Mouse (Mus musculus): ENCODE data around the gene Runx2.
A peak's percentile ranks its signal among the peaks of the same experiment; 100 is the strongest.

Runx2 gene

DNA sequence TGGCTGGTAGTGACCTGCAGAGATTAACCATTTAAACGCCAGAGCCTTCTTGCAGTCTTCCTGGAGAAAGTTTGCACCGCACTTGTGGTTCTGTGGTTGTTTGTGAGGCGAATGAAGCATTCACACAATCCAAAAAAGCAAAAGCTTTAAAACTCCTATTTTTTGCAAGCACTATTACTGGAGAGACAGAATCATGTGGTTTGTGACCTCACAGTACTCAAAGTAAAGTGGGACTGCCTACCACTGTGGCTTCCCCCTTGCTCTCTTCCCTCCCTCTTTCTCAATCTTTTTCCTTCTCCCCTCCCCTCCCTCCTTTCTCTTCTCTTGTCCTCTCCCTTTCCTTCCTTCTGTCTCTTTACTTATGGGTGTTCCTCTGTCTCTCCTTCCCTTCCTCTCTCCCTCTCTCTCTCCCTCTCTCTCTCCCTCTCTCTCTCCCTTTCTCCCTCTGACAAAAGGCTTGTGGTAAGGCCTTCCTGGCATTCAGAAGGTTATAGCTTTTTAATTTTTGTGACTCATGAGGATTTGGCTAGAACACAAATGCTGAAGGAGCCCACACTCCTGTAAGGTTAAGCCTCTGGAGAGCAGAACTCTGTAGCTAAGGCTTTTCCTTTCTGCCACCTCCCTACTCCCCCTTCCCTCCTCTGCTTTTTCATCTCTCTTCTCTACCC, at the start of gene Runx2:
TSS of gene Runx2 (minus strand) at position 290 of the 668 bp plus-strand sequence.
- peak; percentile 83 for DNase-seq (ENCODE audit: low read depth)

DNA sequence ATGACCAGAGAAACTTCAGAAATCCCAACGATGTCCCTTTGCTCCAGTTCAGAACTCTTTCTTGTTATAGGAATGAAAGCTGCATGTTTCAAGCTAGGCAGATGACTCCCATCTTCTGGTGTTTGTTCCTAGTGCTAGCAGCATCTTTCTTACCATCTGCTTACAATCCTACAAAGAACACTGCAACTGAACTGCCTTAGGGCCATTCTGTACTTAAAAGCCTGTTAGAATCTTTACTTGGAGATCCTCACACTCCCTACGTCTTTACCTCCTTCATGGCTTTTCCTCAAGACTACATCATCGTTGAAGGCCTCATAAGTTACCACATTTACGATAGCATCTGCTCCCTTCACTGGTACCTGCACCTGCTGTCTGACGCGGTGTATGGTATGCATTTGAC, 48.6 kb upstream of the Runx2 start:
- DNase-seq (ENCODE audit: low read depth): no peak

DNA sequence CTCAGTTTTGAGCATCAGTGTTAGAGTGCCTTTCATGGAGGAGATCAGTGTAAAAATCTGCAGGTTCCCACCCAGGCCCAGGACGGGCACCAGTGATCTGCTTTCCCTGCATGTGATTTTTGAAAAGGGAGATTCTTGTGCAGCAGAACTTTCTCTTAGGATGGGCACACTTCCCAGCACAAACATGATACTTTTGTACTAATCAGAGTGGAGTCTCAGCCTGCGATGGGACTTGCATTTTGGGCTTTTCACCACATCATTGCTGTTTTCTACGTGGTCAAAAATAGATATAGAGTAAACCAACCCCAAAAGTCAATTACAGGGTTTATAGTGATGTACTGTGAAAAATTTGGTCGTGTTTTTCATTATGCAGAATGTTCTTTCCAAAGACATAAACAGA, 27.6 kb upstream of the Runx2 start:
- no peak for DNase-seq (ENCODE audit: low read depth)

DNA sequence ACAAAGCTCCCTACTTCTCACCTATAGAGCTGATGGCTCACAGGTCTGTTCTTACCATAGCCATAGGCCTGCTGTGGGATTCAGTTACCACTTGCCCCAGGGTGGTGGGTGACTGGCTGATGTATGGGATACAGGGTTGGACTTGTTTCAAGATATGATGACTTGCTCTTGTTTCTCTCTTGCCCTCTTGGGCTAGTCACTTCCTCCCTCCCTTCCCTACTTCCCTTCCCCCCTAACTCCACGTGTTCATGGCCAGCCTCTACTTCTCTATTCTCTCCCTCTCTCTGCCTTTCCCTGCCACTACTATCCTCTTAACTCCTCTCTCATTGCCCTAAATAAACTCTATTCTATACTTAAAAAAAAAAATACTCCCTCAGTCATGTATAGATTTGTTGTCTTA, 16.6 kb upstream of the Runx2 start:
- peak; percentile 64 for DNase-seq (ENCODE audit: low read depth)

DNA sequence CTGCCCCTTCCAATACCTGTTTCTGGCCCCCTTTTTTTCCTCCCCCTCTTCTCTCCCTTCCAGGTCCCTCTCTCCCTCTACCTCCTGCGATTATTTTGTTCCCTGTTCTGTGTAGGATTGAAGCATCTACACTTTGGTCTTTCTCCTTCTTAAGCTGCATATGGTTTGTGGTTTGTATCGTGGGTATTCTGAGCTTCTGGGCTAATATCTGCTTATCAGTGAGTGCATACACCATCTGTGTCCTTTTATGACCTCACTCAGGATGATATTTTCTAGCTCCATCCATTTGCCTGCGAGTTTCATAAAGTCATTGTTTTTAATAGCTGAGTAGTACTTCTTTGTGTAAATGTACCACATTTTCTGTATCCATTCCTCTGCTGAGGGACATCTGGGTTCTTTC, 15.0 kb upstream of the Runx2 start:
- peak; percentile 75 for DNase-seq (ENCODE audit: low read depth)

DNA sequence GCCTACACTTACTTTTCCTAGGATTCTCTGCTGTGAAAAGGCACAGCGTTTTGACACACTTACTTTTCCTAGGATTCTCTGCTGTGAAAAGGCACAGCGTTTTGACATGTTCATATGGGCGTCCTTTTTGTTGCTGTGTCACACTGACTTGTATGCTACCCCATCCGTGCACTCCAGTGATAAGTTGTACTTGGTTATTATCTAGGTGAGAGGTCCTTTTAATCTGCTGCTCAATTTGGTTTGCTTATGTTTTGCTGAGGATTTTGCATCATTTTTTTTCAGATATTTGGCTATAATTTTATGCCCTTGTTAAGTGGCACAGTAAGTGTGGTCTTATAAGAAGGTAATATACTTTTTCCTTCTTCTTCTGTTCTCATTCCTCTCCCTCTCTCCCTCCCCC, 13.4 kb upstream of the Runx2 start:
- DNase-seq (ENCODE audit: low read depth): no peak

DNA sequence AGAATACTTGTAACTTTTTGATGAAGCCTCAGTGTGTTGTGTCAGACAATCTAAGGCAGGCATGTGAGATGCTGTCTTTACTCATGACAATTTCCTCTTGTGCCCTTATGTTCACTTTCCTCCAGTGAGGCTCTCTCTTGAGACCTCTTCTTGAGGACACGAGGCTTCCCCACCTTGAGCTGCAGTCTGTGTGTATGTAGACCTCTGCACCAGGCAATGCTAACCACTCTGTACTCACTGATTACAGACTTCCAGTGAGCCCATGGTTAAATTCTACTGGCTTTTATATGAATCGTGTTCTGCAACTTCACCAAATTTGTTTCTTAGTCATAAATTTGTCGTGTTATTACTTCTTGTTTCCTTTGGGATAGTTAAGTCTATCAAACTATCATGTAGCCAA, 12.5 kb upstream of the Runx2 start:
- DNase-seq (ENCODE audit: low read depth): no peak

DNA sequence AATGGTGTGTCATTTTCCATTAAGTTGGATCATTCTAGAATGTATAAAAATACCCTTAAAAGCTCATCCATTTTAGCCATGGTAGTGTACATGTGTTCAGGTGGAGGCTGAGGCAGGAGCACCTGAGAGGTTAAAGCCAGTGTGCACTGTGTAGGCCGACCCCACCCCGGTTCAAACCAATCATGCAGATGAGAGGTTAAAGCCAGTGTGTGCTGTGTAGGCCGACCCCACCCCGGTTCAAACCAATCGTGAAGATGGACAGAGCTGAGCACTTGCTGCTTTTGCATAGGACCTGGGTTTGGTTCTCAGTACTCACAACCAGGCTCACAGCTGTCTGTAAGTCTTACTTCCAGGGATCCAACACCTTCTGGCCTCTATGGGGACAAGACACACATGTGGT, 7.3 kb upstream of the Runx2 start:
- no peak for DNase-seq (ENCODE audit: low read depth)

DNA sequence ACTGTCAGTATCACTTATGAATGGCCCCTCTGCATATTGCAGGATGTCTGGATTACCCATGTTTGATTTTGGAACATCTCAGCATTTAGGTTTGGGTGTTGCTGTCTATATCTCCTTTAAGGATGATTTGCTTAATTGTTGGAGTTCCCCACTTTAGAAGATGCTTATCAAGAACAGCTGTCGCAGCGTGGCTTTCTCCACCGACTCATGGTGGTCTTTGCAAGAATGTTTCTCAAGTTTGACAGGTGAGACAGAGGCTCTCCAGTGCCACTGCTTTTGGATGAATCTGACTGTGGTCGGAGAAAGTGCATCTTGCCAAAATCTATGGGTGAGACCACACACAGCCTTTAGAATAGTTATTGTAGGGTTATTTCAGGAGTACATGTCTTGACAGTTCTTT, 5.2 kb upstream of the Runx2 start:
- DNase-seq (ENCODE audit: low read depth): no peak

DNA sequence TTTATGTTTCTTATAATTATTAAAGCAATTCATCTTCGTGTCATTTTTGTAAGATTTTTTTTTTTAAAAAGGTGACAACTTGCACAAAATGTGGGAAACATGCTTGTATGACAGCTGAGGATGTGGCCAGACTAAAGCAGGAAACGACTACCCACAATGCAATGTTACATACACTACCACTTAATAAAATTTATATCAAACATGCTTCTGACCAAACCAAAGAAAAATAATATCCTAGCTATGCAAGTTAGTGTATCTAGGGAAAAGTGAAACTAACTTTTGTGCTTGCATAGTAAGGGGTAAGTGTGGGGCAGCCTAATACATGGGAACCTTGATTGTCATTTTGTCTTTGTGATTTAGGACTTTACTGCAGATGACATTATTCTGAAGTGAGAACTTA, 4.2 kb upstream of the Runx2 start:
- DNase-seq (ENCODE audit: low read depth): peak; percentile 73

DNA sequence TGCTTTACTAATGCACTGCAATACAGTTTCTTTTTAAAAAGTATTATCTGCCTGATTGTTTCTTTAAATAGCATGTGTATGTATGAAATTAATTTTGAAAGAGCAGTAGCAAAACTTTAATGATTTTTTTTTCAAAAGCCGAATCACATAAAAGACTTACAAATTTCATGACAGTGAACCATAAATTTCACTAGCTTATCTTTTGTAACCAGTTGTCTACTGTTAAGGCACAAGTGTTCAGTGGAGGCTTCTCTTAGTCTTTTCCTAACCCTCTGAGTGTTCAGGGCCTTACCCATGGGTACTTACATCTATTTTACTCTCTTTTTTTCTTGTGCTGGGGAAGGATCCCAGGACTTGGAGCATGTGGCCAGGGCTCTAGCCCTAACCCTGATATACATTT, 7.6 kb downstream of the Runx2 start:
- no peak for DNase-seq (ENCODE audit: low read depth)

DNA sequence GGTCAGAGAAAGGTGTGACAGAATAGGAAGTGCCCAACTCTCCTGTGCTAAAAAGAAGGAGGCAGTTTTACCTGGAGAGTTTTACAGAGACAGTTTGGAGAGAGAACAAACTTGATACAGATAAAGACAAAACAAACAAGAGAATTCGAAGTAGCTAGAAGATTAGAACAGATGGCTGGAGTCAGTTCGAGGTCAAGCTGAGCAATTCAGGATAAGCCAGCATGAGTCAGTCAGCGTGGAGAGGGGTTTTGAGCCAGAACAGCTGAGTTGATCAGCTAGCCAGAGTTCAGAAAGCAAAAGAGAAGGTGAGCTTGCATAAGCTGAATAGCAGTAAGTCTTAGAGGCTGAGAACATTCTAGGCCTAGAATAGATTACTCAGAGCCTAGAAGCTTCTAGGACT, 17.3 kb downstream of the Runx2 start:
- peak; percentile 79 for DNase-seq (ENCODE audit: low read depth)

DNA sequence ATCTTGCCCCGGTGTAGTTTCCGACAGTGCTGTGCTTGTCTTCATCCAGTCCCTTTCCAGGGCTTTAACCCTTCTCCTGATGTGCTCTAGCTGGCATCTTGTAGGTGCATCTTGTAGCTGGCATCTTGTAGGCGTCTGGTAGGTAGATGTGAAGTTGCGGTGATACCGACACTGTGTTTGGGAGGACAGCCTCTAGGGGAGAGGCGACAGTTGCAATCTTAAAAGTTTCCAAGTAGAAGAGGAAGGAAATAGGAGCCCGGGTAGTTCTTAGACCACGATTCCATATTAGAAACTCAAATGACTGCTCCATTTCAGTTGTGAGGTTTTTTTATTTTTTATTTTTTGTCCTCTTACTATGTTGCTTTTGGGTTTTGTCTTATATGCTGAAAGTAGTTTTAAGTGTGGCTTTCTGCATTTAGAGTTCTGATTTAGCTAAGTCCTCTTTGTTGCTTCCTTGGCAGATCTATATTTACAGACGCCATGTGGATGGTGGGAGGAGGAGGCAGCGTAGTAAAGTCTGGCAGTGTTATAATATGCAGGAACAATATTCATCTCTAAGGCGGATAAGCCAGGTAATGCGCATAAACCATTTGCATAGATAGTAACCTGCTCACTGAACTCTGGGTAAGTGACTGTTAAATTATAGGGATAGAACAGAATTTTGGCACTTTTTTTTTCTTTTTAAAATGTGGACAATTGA, 22.2 kb downstream of the Runx2 start:
- peak; percentile 51 for DNase-seq (ENCODE audit: low read depth)

DNA sequence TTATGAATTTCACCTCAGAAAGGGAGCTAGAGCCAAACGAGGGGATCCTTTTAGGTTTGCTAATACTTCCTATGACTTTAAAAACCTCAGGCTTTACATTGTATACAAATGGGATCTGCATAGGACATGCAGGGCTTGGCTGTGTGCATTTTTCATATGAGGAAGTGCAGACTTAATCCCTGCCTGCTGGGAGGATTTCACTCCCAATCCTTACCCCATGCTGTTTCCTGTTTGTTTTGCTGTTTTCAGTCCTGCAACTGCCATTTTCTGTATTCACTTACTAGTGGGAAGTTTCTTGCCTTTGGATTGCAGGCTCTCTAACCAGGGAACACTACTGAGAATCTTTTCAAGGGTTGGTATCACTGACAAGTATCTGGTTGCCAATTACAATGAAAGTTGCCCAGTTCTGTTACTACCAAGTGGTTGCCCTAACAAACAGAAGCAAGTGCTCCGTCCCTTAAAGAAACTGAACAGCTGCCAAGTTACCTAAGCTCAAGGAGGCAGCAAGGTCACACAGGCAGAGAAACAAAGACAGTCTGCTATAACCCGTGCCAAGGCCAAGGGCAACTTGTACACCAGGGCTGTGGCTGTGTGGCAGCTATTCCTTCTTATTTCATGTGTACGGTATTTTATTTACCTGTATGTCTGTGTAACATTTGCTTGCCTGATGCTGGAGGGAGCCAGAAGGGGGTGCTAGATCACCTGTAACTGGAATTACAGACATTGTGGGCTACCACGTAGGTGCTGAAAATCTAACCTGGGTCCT, 25.4 kb downstream of the Runx2 start:
- no peak for DNase-seq (ENCODE audit: low read depth)

DNA sequence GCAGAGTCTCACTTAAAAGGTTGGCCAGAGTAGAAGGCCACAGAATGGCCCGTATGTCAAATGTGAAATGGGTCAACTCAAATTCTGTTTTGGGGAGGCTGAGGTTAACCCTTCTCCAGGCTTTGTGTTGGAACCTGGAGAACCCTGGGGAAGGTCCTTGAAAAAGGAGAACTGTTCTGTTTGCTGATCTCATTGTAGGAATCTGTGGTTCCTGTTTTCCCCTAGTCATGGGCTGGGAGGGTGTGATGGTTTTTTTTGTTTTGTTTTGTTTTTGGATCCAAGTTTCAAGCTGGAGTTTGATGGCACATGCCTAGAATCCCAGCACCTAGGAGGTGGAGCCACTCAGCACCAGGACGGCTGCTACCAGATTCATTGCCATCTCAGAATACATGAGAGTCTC, 31.5 kb downstream of the Runx2 start:
- DNase-seq (ENCODE audit: low read depth): peak; percentile 49

DNA sequence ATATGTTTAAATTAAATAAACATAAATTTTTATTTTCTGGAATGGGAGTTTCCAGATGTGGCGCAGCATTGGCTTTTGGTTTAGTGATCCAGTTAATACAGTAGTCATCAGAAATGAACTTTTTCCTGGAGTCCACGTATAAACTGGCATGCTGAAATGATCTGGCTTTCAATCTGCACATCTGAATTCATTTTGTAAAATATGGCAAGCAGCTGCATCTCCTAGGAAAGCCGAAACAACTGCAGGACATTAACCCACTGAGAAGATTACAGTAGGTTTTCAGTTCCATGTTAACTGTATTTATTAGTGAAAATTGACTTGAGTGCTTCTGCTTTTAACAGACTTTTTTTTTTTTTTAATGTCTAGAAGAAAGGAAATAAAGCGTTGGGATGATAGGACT, 32.2 kb downstream of the Runx2 start:
- DNase-seq (ENCODE audit: low read depth): no peak

DNA sequence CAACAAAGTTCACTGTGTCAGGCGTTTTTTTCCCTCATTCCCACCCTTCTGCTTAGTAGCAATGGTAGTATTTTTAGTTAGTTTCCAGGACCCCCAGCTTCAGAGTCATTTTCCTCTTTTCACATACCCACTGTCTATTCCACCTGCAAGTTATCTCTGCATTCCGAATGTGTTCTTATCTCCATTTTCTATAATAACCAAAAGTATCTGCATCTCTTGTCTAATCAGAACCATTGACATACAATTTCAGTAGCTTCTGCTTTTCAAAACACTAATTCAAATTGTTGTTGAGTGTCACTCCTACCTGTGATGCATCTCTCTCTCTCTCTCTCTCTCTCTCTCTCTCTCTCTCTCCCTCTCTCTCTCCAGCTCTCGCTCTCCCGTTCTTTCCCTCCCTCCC, 34.2 kb downstream of the Runx2 start:
- no peak for DNase-seq (ENCODE audit: low read depth)

DNA sequence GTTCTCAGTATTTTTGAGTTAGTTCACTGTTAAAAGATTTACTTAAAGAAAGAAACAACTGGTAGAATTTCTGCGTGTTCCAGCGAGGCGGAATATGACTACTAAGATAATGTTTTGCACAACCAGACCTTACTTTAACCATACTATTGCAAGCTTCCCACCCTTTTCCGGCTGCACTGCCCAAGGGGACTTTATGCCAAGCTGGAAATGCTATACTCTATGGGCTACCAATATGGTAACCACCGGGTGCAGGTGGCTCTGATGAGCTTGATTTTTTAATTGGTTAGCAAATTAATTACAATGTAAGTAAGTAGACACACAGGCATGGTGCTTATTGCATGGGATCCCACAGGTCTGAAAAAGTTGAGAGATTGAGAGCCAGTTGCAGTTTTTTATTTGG, 36.5 kb downstream of the Runx2 start:
- DNase-seq (ENCODE audit: low read depth): no peak

DNA sequence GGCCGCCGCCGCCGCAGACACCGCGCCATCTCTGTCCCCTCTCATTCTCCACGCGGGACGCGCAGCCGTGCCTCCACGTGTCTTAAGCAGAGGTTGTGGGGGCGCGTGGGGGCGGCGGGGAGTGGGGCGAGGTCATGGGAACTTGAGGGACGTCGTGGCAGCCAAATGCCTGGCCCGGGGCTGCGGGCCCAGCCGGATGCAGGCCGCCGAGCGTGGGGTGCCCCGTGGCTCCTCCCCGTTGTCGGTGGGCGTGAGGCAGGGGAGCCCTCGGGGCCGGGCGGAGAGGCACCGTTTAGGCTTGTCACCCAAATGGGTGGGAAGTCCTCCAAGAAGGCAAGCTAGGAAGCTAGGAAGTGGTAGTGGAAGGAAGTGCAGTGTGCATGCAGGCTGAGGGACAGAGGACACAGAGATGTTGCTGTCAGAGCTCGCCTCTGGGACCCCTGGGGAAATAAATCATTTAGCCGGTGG, 37.2 kb downstream of the Runx2 start:
- peak; percentile 71 for DNase-seq (ENCODE audit: low read depth)

DNA sequence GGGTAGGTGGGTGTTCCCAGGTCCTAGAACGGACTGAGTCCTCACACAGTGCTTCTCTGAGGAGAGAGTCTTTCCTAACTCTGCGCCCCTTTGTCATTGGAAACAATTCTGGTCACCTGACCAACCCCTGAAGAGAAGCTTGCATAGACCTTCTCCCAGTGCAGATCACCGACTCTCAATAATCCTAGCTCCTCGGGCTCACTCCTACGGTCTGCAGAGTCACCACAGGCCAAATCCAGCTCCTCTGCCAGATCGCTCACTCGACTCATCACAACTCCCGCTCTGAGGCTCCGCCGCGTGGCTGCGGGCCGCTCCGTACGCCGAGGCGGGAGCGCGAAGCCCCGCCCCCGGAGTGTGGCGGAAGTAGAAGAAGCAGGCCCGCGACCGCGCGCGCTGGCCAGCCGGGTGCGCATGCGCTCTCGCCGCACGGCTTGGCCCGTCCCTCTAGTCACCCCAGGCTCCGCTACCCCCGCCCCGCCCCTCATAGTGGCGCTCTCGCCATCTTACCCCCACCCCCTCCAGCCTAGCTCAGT, 37.8 kb downstream of the Runx2 start, which contains the start of gene Supt3:
TSS of gene Supt3 (plus strand) at position 415 of the 533 bp plus-strand sequence.
- peak; percentile 96 for DNase-seq (ENCODE audit: low read depth)

DNA sequence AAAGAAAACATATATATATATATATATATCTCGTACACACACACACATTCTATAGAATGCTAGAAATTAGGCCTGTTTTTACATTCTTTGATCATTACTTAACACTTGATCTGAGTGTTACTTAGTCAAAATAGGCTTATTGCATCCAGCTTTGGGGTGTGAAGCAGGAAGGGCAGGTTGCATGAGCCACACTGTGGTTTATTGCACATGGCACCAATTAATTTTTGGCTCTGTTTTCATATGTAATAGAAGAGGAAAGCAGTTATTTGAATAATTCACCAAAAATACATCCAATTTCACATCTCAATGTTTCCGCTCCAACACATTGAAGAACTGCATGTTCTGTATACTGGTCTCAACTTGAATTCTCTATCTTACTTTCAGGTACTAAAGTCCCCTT, 42.0 kb downstream of the Runx2 start:
- no peak for DNase-seq (ENCODE audit: low read depth)

DNA sequence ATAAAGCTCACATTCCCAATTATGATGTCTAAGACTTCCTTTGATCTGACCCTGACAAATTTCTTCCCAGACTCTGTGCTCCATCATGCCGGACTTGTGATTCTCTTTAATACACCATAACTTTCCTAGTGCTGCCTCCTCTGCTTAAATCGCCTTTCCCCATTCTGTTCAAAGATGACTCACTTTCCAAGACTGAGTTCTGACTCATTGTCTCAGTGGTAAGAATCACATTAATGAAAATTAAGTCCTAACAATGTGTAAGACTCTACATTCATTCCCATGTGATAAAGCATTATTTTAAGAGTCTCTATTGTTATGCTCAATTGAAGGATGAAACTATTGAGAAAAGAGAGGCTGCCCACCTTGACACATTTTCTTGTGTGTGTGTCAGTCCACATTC, 43.7 kb downstream of the Runx2 start:
- DNase-seq (ENCODE audit: low read depth): peak; percentile 47

DNA sequence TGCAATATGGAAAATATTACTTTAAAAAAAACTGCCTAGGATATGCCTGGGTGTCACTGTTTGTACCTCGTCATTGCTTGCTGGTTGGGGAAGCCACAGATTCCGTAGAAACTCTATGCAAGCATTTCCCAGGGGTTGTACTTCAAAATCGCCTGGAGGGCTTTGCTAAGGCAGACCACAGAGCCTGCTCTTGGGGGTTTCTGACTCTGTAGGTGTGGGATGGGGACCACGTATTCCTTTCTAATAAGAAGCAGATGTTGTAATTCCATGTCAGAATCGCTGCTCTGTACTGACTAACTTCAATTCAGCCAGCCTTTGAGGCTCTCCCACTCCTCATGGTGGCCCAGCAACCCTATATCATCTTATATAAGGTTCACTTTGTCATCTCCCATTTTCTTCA, 46.1 kb downstream of the Runx2 start:
- DNase-seq (ENCODE audit: low read depth): no peak

Data from 416B (cell line).